Mouse (Mus musculus) C2C12 (cell line): ENCODE data around the gene Krtap4-16.

Experiments
- CEBPB ChIP-seq: IDR thresholded peaks from one replicate; pipeline ENCODE4 v1.6.1; 2011; ENCODE audit warnings: low read depth, mild to moderate bottlenecking, control low read depth, moderate library complexity
- CTCF ChIP-seq: IDR thresholded peaks from one replicate; pipeline ENCODE4 v1.5.1; 2011; ENCODE audit not compliant: control insufficient read depth, insufficient read depth, insufficient read length
- MAX ChIP-seq: IDR thresholded peaks from one replicate; pipeline ENCODE4 v1.6.1; 2011; ENCODE audit warnings: mild to moderate bottlenecking, control low read depth
- MYOG ChIP-seq: IDR thresholded peaks from one replicate; pipeline ENCODE4 v1.6.1; 2011; ENCODE audit not compliant: control insufficient read depth, insufficient read length; ENCODE audit errors: extremely low read depth
- USF1 ChIP-seq: IDR thresholded peaks from one replicate; pipeline ENCODE4 v1.6.1; 2011; ENCODE audit warnings: low read depth, mild to moderate bottlenecking, control low read depth, moderate library complexity

- TF ChIP-seq CTCF (no peak), CEBPB (no peak), USF1 (no peak), MAX (no peak), MYOG (no peak)
These were observed 7.4 kb upstream of the Krtap4-16 start for GRCm38 (mm10) chr11:99858761-99859160.
